Mouse (Mus musculus) adrenal gland, postnatal 0 days (tissue): ENCODE measurements around the gene Ldlrad2. TPM values are rescaled to one million over a fixed set of nuclear protein-coding genes. Genes with fewer than 3 reads are reported as not detected.

Experiments
- microRNA-seq: library from miRNA; unstranded; fragments of <30 nt; microRNA quantifications from one replicate; pipeline ENCODE4, GENCODE M21; 2016; ENCODE audit warnings: borderline replicate concordance; ENCODE audit not compliant: insufficient number of aligned reads
- polyA plus RNA-seq: library from polyadenylated mRNA; unstranded; fragments of >200 nt; fragmentation: Nextera tagmentation; extraction: Ambion mirVana; gene quantifications from 2 replicates; pipeline ENCODE4 v1.2.1, GENCODE M21; 2015

Ldlrad2 gene
- 0.35 TPM in 1 of 2 replicates, not detected in the other for polyA plus RNA-seq

GRCm38 (mm10) chr4:137574469-137574868 is at the start of gene Ldlrad2:
Gene Ldlrad2, minus strand, starts transcription at chr4:137574569.

DNA sequence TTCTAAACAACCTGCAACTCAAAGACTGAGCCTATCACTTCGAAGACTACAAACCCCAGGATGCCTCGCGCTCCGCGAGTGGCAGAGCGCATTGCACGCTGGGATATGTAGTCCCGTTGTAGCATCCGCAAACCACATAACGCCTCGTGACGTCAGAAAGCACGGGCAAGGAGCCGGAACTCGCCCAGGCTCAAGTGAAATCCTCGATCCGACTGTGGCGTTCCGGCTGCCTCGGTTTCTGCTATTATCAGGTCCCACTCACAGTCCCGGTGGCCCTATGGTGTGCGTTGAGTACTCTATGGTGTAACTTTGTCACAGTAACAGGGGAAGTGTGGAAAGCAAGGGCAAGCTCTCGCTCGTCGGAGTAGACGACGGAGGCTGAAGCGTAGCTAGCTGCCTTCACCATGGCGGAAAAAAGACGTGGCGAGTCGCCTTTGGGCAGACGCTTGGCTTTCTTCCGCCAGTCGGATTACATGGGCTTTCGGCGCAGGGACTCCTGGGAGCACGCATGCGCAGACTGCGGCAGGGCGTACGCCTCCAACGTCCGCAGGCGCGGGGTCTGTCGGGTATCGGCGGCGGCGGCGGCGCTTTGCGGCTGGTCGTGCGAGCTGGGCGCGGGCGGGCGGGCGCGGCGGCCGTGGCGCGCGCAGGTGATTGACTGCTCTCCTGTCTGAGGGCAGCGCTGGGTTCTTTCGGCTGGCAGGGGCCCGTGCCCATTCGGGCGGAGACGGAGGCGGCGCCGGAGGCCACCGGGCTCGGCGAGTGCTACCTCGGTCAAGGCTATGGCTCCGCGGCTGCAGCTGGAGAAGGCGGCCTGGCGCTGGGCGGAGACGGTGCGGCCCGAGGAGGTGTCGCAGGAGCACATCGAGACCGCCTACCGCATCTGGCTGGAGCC is 19.5 kb upstream of the Ldlrad2 start, which contains the start of gene Usp48:
Gene Usp48, plus strand, starts transcription at position 155 of the 895 bp plus-strand sequence.

Small RNAs within 50 kb of the gene (microRNA-seq; reads per million reads assigned to microRNA genes)
- gene Mir7018 = 2.5 reads per million

Other genes starting within 250 kb of the Ldlrad2 start
- gene Cdc42, start 216.8 kb downstream of the Ldlrad2 start, polyA plus RNA-seq = 498 and 639 TPM in 2 replicates
- gene Cela3a, start 164.8 kb downstream of the Ldlrad2 start, polyA plus RNA-seq = not detected in 2 replicates
- not detected in 2 replicates for gene Cela3b, start 144.0 kb downstream of the Ldlrad2 start, polyA plus RNA-seq
- not detected in 2 replicates for gene 1700013G24Rik, start 121.3 kb downstream of the Ldlrad2 start, polyA plus RNA-seq
- gene Hspg2, start 105.8 kb downstream of the Ldlrad2 start, polyA plus RNA-seq = 20.1 and 25.4 TPM in 2 replicates
- 33.2 and 48.7 TPM in 2 replicates for gene Usp48, start 19.2 kb upstream of the Ldlrad2 start, polyA plus RNA-seq
- gene Rap1gap, start 90.2 kb upstream of the Ldlrad2 start, polyA plus RNA-seq = 45.6 and 96.2 TPM in 2 replicates
- gene Alpl, start 221.8 kb upstream of the Ldlrad2 start, polyA plus RNA-seq = 3.6 and 5.6 TPM in 2 replicates